Mouse (Mus musculus): ENCODE results near the gene Ccer2. TPM values are rescaled to one million over a fixed set of nuclear protein-coding genes. Genes with fewer than 3 reads are reported as not detected.

Ccer2 gene
- total RNA-seq, 2 experiments from 2014 or later: 0.34 to 0.36 TPM

- TF ChIP-seq CTCF (conservative IDR thresholded peaks at IDR 0.05): peak; percentile 71
- no peak overlapping the region for H3K4me3 ChIP-seq
- H3K27ac ChIP-seq: peak overlapping the region; percentile 92
- DNase-seq (ENCODE audit: low spot score in 2 of 2): peak; percentile 61 to 84
Observed at GRCm38 (mm10) chr7:28727649-28728340, 28.2 kb upstream of the Ccer2 start.

- no peak for TF ChIP-seq CTCF (conservative IDR thresholded peaks at IDR 0.05)
- Histone ChIP-seq H3K27ac (no peak overlapping the region), H3K4me3 (peak overlapping the region; percentile 44)
- peak; percentile 26 to 43 for DNase-seq (ENCODE audit: low spot score in 2 of 2)
Observed at GRCm38 (mm10) chr7:28732341-28733142, 23.4 kb upstream of the Ccer2 start.

GRCm38 (mm10) chr7:28733211-28733610, 22.8 kb upstream of the Ccer2 start:
- Histone ChIP-seq H3K4me3 (no peak overlapping the region; the same call in 1 of the 2 replicates), H3K27ac (no peak overlapping the region)
- no peak for DNase-seq (ENCODE audit: low spot score in 2 of 2)
- TF ChIP-seq CTCF (conservative IDR thresholded peaks at IDR 0.05): no peak

GRCm38 (mm10) chr7:28735701-28736100, 20.3 kb upstream of the Ccer2 start:
- Histone ChIP-seq H3K4me3 (no peak overlapping the region), H3K27ac (no peak overlapping the region)
- no peak for DNase-seq (ENCODE audit: low spot score in 2 of 2)
- TF ChIP-seq CTCF (conservative IDR thresholded peaks at IDR 0.05): no peak

GRCm38 (mm10) chr7:28739829-28740228, 16.1 kb upstream of the Ccer2 start:
- TF ChIP-seq CTCF (conservative IDR thresholded peaks at IDR 0.05): no peak
- DNase-seq (ENCODE audit: low spot score in 2 of 2): no peak
- Histone ChIP-seq H3K27ac (no peak overlapping the region), H3K4me3 (no peak overlapping the region)

GRCm38 (mm10) chr7:28740949-28741348, 15.0 kb upstream of the Ccer2 start:
- DNase-seq (ENCODE audit: low spot score in 2 of 2): no peak
- Histone ChIP-seq H3K4me3 (peak overlapping the region; percentile 70), H3K27ac (peak overlapping the region; percentile 99)
- TF ChIP-seq CTCF (conservative IDR thresholded peaks at IDR 0.05): 0 out of 2 replicates have a peak, but pooled peaks have one; percentile 6

- Histone ChIP-seq H3K4me3 (peak overlapping the region; percentile 70), H3K27ac (peak overlapping the region; percentile 99)
- no peak for DNase-seq (ENCODE audit: low spot score in 2 of 2)
- TF ChIP-seq CTCF (conservative IDR thresholded peaks at IDR 0.05): no peak
Observed at GRCm38 (mm10) chr7:28741368-28741708, 14.6 kb upstream of the Ccer2 start.

GRCm38 (mm10) chr7:28741709-28742438, 14.1 kb upstream of the Ccer2 start, which contains the start of the genes Mrps12 and Sars2:
Mrps12 (minus strand) TSS chr7:28741820.
Sars2 (plus strand) TSS chr7:28741992.
- TF ChIP-seq CTCF (conservative IDR thresholded peaks at IDR 0.05): peak; percentile 91
- H3K27ac ChIP-seq: peak within 1 kb of the TSS; percentile 99

GRCm38 (mm10) chr7:28749935-28750334, 6.0 kb upstream of the Ccer2 start:
- Histone ChIP-seq H3K27ac (no peak overlapping the region), H3K4me3 (no peak overlapping the region)
- no peak for TF ChIP-seq CTCF (conservative IDR thresholded peaks at IDR 0.05)
- DNase-seq (ENCODE audit: low spot score in 2 of 2): no peak

More at GRCm38 (mm10) chr7:28741709-28742438, 14.1 kb upstream of the Ccer2 start, which contains the start of the genes Mrps12 and Sars2:
- H3K4me3 ChIP-seq: peak within 1 kb of the TSS; percentile 70
- DNase-seq (ENCODE audit: low spot score in 2 of 2): peak; percentile 95 to 98

GRCm38 (mm10) chr7:28758623-28759022, 2.6 kb downstream of the Ccer2 start:
- TF ChIP-seq CTCF (conservative IDR thresholded peaks at IDR 0.05): no peak
- H3K27ac ChIP-seq: no peak overlapping the region
- H3K4me3 ChIP-seq: no peak overlapping the region
- DNase-seq (ENCODE audit: low spot score in 2 of 2): no peak

- no peak overlapping the region for H3K4me3 ChIP-seq
- DNase-seq (ENCODE audit: low spot score in 2 of 2): no peak
- no peak overlapping the region for H3K27ac ChIP-seq
- no peak for TF ChIP-seq CTCF (conservative IDR thresholded peaks at IDR 0.05)
Observed at GRCm38 (mm10) chr7:28761907-28762306, 5.9 kb downstream of the Ccer2 start.

- Histone ChIP-seq H3K4me3 (peak overlapping the region; percentile 91), H3K27ac (no peak overlapping the region)
- no peak for TF ChIP-seq CTCF (conservative IDR thresholded peaks at IDR 0.05)
- DNase-seq (ENCODE audit: low spot score in 2 of 2): no peak
Observed at GRCm38 (mm10) chr7:28765211-28765610, 9.2 kb downstream of the Ccer2 start.

Measured in layer of hippocampus, adult 2 months (tissue).